19 mouse cellular contexts compared by ENCODE assay signal in the genomic region with DNA sequence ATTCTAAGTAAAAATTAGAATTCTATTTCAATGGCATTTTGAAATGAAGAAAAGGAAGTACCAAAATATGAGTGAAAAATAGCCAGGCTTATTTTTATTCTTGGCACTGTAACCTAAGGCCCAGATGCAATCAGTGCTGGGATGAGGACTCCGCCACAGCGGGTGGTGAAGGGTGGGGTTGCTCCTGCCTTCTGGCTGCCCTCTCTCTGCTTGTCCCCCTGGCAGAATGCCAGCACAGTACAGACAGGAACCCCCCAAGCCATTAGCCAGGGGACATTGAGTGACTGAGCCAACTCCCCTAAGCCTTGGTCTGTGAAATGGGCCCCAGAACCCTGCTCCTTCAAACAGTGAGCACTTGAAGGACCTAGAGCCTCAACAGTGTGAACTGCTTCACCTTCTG.
DNase-seq lines count a peak whose midpoint lies in the region; ATAC-seq lines count a peak whose summit lies in the region.
"Had no signal": no experiment of that assay in that cellular context is flagged by ENCODE, and none has a peak within 500 bp of the region (broad histone marks: within the 10 kb centered on the region; RNA-seq: fewer than 3 reads in every experiment).

No protein-coding gene starts in this region.

- peak; percentile 37 for DNase-seq in forebrain, embryonic 14.5 days (ENCODE audit: low spot score)
- DNase-seq in left cerebral cortex, postnatal 4 days = peak; percentile 83
- no peak for DNase-seq in left cerebral cortex, adult 18-20 months (ENCODE audit: low spot score in 2 of 2)
- DNase-seq in retina, postnatal 1 day = peak; percentile 39
- no peak for DNase-seq in retina, embryonic 14.5 days (ENCODE audit: low spot score)
- peak; percentile 70 to 74 for DNase-seq in cerebellum, postnatal 36 days
- DNase-seq: gastrocnemius, postnatal 14 days; thymus, adult 2 months had no signal

- H3K36me3 ChIP-seq in forebrain, embryonic 14.5 days (ENCODE audit: control insufficient read depth, insufficient read depth, low read length) = no peaks in the 10 kb centered on the region; the same call in 1 of the 2 replicates
- 0 out of 2 replicates have a peak, but pooled peaks cover 4% of the 10 kb centered on the region for H3K36me3 ChIP-seq in forebrain, embryonic 13.5 days (ENCODE audit: poor library complexity, severe bottlenecking)
- no peaks in the 10 kb centered on the region for H3K36me3 ChIP-seq in intestine, embryonic 16.5 days (ENCODE audit: control insufficient read depth, insufficient read depth, low read length)
- H3K36me3 ChIP-seq: embryonic facial prominence, embryonic 12.5 days; heart, embryonic 13.5 days; limb, embryonic 12.5 days; midbrain, embryonic 12.5 days; stomach, embryonic 15.5 days had no signal

- ATAC-seq in forebrain, embryonic 14.5 days = no peak
- ATAC-seq in forebrain, embryonic 13.5 days = no peak
- no peak for ATAC-seq in intestine, embryonic 16.5 days
- ATAC-seq: intestine, postnatal 0 days had no signal

- no peak overlapping the region for H3K27ac ChIP-seq in forebrain, embryonic 14.5 days (ENCODE audit: low read depth, low read length)
- no peak overlapping the region for H3K27ac ChIP-seq in forebrain, embryonic 13.5 days
- no peak overlapping the region for H3K27ac ChIP-seq in intestine, embryonic 16.5 days (ENCODE audit: low read length)
- H3K27ac ChIP-seq: embryonic facial prominence, embryonic 12.5 days; heart, embryonic 13.5 days; kidney, postnatal 0 days; layer of hippocampus, adult 2 months; limb, embryonic 12.5 days; liver, embryonic 14.5 days; midbrain, embryonic 12.5 days; stomach, embryonic 15.5 days had no signal

- H3K4me2 ChIP-seq in forebrain, embryonic 14.5 days (ENCODE audit: low read length) = no peak overlapping the region
- no peak overlapping the region for H3K4me2 ChIP-seq in forebrain, embryonic 13.5 days
- no peak overlapping the region for H3K4me2 ChIP-seq in intestine, embryonic 16.5 days (ENCODE audit: low read depth, low read length)
- H3K4me2 ChIP-seq: embryonic facial prominence, embryonic 12.5 days; heart, embryonic 13.5 days; limb, embryonic 12.5 days; midbrain, embryonic 12.5 days; stomach, embryonic 15.5 days had no signal

- no peaks in the 10 kb centered on the region for H3K27me3 ChIP-seq in forebrain, embryonic 14.5 days (replicated peaks; ENCODE audit: control insufficient read depth, insufficient read depth, low read length)
- no peaks in the 10 kb centered on the region for H3K27me3 ChIP-seq in forebrain, embryonic 13.5 days
- no peaks in the 10 kb centered on the region for H3K27me3 ChIP-seq in intestine, embryonic 16.5 days (replicated peaks; ENCODE audit: control insufficient read depth, insufficient read depth, low read length)
- H3K27me3 ChIP-seq: embryonic facial prominence, embryonic 12.5 days; heart, embryonic 13.5 days; limb, embryonic 12.5 days; midbrain, embryonic 12.5 days; stomach, embryonic 15.5 days had no signal

- no peaks in the 10 kb centered on the region for H3K9me3 ChIP-seq in forebrain, embryonic 14.5 days (replicated peaks; ENCODE audit: control insufficient read depth, low read length)
- no peaks in the 10 kb centered on the region for H3K9me3 ChIP-seq in forebrain, embryonic 13.5 days (replicated peaks)
- H3K9me3 ChIP-seq in intestine, embryonic 16.5 days (ENCODE audit: control insufficient read depth, low read length) = no peaks in the 10 kb centered on the region
- H3K9me3 ChIP-seq: embryonic facial prominence, embryonic 12.5 days; heart, embryonic 13.5 days; limb, embryonic 12.5 days; midbrain, embryonic 12.5 days; stomach, embryonic 15.5 days had no signal

- intact Hi-C loops in left cerebral cortex, postnatal 4 days (cut with DNase I) = no loop called here

- H3K4me3 ChIP-seq in forebrain, embryonic 14.5 days (ENCODE audit: low read depth, low read length) = no peak overlapping the region
- no peak overlapping the region for H3K4me3 ChIP-seq in forebrain, embryonic 13.5 days
- H3K4me3 ChIP-seq in intestine, embryonic 16.5 days (ENCODE audit: low read length) = no peak overlapping the region
- H3K4me3 ChIP-seq: embryonic facial prominence, embryonic 12.5 days; heart, embryonic 13.5 days; layer of hippocampus, adult 2 months; limb, embryonic 12.5 days; midbrain, embryonic 12.5 days; stomach, embryonic 15.5 days had no signal

- WGBS in forebrain, embryonic 14.5 days = 47% methylated on average over 2 of the region's 2 CpGs
- 76% methylated on average over 2 of the region's 2 CpGs for WGBS in forebrain, embryonic 13.5 days
- WGBS in intestine, embryonic 16.5 days = 65% methylated on average over 2 of the region's 2 CpGs

- H3K9ac ChIP-seq in forebrain, embryonic 14.5 days (ENCODE audit: low read length) = no peak overlapping the region
- H3K9ac ChIP-seq in forebrain, embryonic 13.5 days = no peak overlapping the region
- no peak overlapping the region for H3K9ac ChIP-seq in intestine, embryonic 16.5 days (ENCODE audit: low read depth, low read length)
- H3K9ac ChIP-seq: embryonic facial prominence, embryonic 12.5 days; heart, embryonic 13.5 days; limb, embryonic 12.5 days; liver, embryonic 14.5 days; midbrain, embryonic 12.5 days; stomach, embryonic 15.5 days had no signal

- peaks cover 3% of the 10 kb centered on the region; the same call in 1 of the 2 replicates for H3K4me1 ChIP-seq in forebrain, embryonic 14.5 days (ENCODE audit: control insufficient read depth, insufficient read depth, low read length)
- peaks cover 13% of the 10 kb centered on the region for H3K4me1 ChIP-seq in forebrain, embryonic 13.5 days
- no peaks in the 10 kb centered on the region for H3K4me1 ChIP-seq in intestine, embryonic 16.5 days (ENCODE audit: control insufficient read depth, insufficient read depth, low read length)
- H3K4me1 ChIP-seq: heart, embryonic 13.5 days; limb, embryonic 12.5 days had no signal

Comparison
In these comparisons a context has a peak if more than half of its experiments do, and no peak if none do; other contexts are left out.
1. DNase-seq: peak in forebrain, embryonic 14.5 days (single experiment), left cerebral cortex, postnatal 4 days (single experiment), retina, postnatal 1 day (single experiment) and cerebellum, postnatal 36 days (2 of 2); none in left cerebral cortex, adult 18-20 months (0 of 2) and retina, embryonic 14.5 days (single experiment).